Mouse (Mus musculus) neural tube, embryonic 13.5 days (tissue): Measurements from ENCODE around the gene Ddb2. TPM values are rescaled to one million over a fixed set of nuclear protein-coding genes. Genes with fewer than 3 reads are reported as not detected.
A peak's percentile ranks its signal among the peaks of the same experiment; 100 is the strongest.

Experiments
- ATAC-seq: fragments of 200-750 bp; cut with Nextera tagmentation; 2 replicates; pipeline ENCODE4 v1.8.0; 2017; ENCODE audit warnings: low read depth, mild to moderate bottlenecking, moderate TSS enrichment, moderate library complexity
- H3K27ac ChIP-seq: fragments of 300-500 bp; sonication (generic); replicated peaks from 2 replicates; pipeline ENCODE4 v1.5.1; 2015; ENCODE audit warnings: moderate library complexity, mild to moderate bottlenecking, inconsistent platforms
- H3K27me3 ChIP-seq: fragments of 300-500 bp; sonication (generic); 2 replicates; pipeline ENCODE4 v1.6.1; 2015; ENCODE audit warnings: mild to moderate bottlenecking, inconsistent platforms
- H3K36me3 ChIP-seq: fragments of 300-500 bp; sonication (generic); 2 replicates; pipeline ENCODE4 v1.6.1; 2015; ENCODE audit warnings: mild to moderate bottlenecking, inconsistent platforms
- H3K4me1 ChIP-seq: fragments of 300-500 bp; sonication (generic); replicated peaks from 2 replicates; pipeline ENCODE4 v1.6.1; 2015; ENCODE audit warnings: inconsistent platforms
- H3K4me2 ChIP-seq: fragments of 300-500 bp; sonication (generic); 2 replicates; pipeline ENCODE4 v1.6.1; 2015; ENCODE audit warnings: inconsistent platforms, mild to moderate bottlenecking, moderate library complexity
- H3K4me3 ChIP-seq: fragments of 300-500 bp; sonication (generic); 2 replicates; pipeline ENCODE4 v1.5.1; 2015; ENCODE audit warnings: mild to moderate bottlenecking, inconsistent platforms
- H3K9ac ChIP-seq: fragments of 300-500 bp; sonication (generic); 2 replicates; pipeline ENCODE4 v1.6.1; 2015; ENCODE audit warnings: moderate library complexity, mild to moderate bottlenecking, inconsistent platforms
- H3K9me3 ChIP-seq: fragments of 300-500 bp; sonication (generic); 2 replicates; pipeline ENCODE4 v1.6.1; 2016; ENCODE audit warnings: inconsistent platforms
- WGBS: fragments of 180-500 bp; shearing (Covaris S2); methylation state at CpG from one replicate; pipeline ENCODE4 v1.1.7; 2015; 5-methylcytosine and 5-hydroxymethylcytosine counted together
- polyA plus RNA-seq: library from polyadenylated mRNA; unstranded; fragments of >200 nt; fragmentation: Nextera tagmentation; extraction: Ambion mirVana; gene quantifications from 2 replicates; pipeline ENCODE4 v1.2.1, GENCODE M21; 2015

Ddb2 gene
- polyA plus RNA-seq, result 11.7 and 14.1 TPM in 2 replicates

- Histone ChIP-seq H3K27me3 (no peaks in the 10 kb centered on the region), H3K9me3 (no peaks in the 10 kb centered on the region), H3K4me2 (peak within 1 kb of the TSS; percentile 76), H3K4me1 (peaks cover 6% of the 10 kb centered on the region; the same call in 1 of the 2 replicates), H3K27ac (peak within 1 kb of the TSS; percentile 93), H3K4me3 (peak within 1 kb of the TSS; percentile 58), H3K9ac (peak within 1 kb of the TSS; percentile 76), H3K36me3 (0 out of 2 replicates have a peak, but pooled peaks cover 8% of the 10 kb centered on the region)
- 1% methylated on average over 48 of the region's 48 CpGs for WGBS
- ATAC-seq, result peak; percentile 99
These were observed at the start of gene Ddb2 for GRCm38 (mm10) chr2:91236601-91237510. TSS of gene Ddb2 (minus strand) at chr2:91236982.

DNA sequence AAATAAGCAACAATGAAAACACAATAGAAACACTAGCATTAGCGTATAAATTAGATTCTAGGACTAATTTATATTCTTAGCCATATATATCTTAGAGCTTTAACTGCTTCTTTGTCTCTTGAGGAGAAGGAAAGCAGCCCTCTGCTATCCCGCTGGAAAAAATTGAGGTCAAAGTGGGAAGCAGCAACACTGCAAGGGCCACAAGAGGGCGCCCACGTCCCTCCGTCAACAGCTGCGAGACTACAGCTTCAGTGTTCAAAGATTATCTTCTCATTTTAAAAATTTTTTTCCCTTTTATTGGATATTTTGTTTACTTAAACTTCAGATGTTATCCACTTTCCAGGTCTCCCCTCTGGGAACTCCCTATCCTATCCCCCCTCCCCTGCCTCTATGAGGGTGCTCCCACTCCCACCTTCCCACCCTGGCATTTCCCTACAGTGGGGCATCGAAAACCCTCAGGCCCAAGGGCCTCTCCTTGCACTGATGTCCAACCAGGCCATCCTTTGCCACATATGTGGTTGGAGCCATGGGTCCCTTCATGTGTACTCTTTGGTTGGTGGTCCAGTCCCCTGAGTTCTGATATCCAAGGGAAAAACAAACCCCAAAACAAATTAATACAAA is 49.2 kb upstream of the Ddb2 start:
- Histone ChIP-seq H3K9me3 (0 out of 2 replicates have a peak, but pooled peaks cover 3% of the 10 kb centered on the region), H3K27ac (0 out of 2 replicates have a peak overlapping the region, but pooled peaks have one; percentile 3), H3K27me3 (no peaks in the 10 kb centered on the region), H3K9ac (no peak overlapping the region), H3K36me3 (peaks cover 15% of the 10 kb centered on the region), H3K4me2 (no peak overlapping the region), H3K4me1 (peaks cover 12% of the 10 kb centered on the region; the same call in 1 of the 2 replicates), H3K4me3 (no peak overlapping the region)
- WGBS, result 14% methylated on average over 7 of the region's 7 CpGs
- ATAC-seq, result peak; percentile 54; the same call in 1 of the 2 replicates

DNA sequence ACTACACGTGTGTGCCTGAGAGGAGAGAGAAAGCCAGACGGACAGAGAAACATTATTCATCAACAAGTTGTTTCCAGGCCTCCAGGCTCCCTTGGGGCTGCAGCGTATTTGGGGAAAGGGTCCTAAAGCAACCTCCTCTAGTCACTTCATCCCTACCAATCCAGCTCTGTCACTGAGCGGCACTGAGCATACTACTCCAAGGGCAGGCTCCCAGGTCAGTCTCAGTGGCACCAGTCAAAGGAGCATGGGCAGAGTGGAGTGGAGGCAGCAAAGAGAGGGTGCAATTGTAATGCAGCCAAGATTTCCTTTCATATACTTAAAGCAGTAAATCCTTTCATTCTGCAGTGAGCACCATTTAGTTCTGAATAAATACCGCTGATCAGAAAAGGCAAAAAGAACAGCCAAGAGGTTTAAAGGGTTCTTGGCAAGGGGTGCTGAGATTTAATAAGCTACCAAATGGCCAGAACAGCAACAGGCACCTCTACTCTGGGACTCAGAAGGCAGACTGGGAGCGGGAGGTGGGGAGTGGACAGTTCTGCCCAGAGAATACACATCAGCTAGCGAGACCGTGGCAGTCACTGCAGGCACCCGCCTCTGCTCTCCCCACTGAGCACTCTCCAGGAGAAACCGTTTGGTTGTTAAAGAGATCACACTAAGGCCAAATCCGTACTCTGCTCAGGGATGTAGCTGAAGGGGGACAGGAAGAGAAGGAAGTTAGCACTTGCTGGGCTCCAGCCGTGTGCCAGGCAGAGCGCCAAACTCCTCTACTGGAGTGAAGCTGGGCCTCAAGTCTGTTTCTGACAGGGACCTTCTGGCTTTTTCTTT is 47.8 kb upstream of the Ddb2 start:
- ATAC-seq, result 0 out of 2 replicates have a peak, but pooled peaks have one; percentile 32
- no peak overlapping the region for H3K4me3 ChIP-seq
- H3K27ac ChIP-seq, result no peak overlapping the region
- 54% methylated on average over 13 of the region's 13 CpGs for WGBS
- no peak overlapping the region for H3K9ac ChIP-seq
- H3K27me3 ChIP-seq, result no peaks in the 10 kb centered on the region
- no peak overlapping the region for H3K4me2 ChIP-seq
- H3K4me1 ChIP-seq, result peaks cover 10% of the 10 kb centered on the region; the same call in 1 of the 2 replicates
- peaks cover 16% of the 10 kb centered on the region for H3K36me3 ChIP-seq
- 0 out of 2 replicates have a peak, but pooled peaks cover 3% of the 10 kb centered on the region for H3K9me3 ChIP-seq

GRCm38 (mm10) chr2:91283972-91284371 is 47.2 kb upstream of the Ddb2 start:
- Histone ChIP-seq H3K4me1 (peaks cover 14% of the 10 kb centered on the region; the same call in 1 of the 2 replicates), H3K27me3 (no peaks in the 10 kb centered on the region), H3K36me3 (peaks cover 16% of the 10 kb centered on the region), H3K4me3 (no peak overlapping the region), H3K27ac (no peak overlapping the region), H3K4me2 (no peak overlapping the region), H3K9ac (no peak overlapping the region), H3K9me3 (0 out of 2 replicates have a peak, but pooled peaks cover 3% of the 10 kb centered on the region)
- WGBS, result 90% methylated on average over 3 of the region's 3 CpGs
- ATAC-seq, result no peak

DNA sequence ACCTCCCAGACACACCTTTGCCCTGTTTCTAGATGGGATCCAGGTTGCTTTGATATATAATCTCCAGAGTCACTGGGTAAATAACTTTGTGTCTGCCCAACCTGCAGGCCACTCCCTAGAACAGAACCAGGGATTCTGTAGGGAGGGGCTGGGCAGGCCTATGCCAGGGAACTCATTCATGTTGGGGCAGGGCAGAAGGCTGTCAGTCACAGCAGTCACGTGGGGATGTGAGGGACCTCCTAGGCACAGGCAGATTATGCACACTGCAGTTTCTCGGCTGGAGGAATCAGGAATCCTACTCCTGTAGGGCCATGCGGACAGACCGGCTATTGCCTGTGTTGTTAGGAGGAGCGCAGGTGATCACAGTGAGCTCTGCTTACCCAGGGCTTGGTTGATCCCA is 44.6 kb upstream of the Ddb2 start:
- Histone ChIP-seq H3K4me2 (no peak overlapping the region), H3K27ac (no peak overlapping the region), H3K9me3 (no peaks in the 10 kb centered on the region), H3K4me3 (no peak overlapping the region), H3K36me3 (peaks cover 31% of the 10 kb centered on the region), H3K9ac (no peak overlapping the region), H3K27me3 (no peaks in the 10 kb centered on the region), H3K4me1 (peaks cover 16% of the 10 kb centered on the region; the same call in 1 of the 2 replicates)
- ATAC-seq, result no peak
- WGBS, result 53% methylated on average over 5 of the region's 5 CpGs

DNA sequence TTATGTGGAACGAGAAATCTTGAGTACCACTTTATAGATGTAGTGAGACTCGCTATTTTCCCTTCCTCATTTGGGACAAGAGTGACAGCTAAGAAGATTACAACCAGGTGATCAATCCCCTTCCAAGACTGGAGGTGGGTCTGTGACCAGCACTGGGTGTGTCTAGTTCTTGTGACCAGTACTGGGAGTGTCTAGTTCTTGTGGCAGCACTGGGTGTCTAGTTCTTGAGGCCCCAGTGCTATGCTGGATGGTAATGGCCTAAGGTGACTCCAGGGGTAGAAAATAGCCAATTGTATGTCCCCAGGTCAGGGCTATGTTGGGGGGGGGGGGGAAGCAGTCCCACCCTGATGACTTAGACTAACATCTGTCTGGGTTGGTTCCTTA is 42.6 kb upstream of the Ddb2 start:
- peaks cover 10% of the 10 kb centered on the region; the same call in 1 of the 2 replicates for H3K4me1 ChIP-seq
- no peak overlapping the region for H3K4me3 ChIP-seq
- H3K4me2 ChIP-seq, result no peak overlapping the region
- no peak overlapping the region for H3K27ac ChIP-seq
- ATAC-seq, result peak; percentile 23; the same call in 1 of the 2 replicates
- WGBS, result 56% methylated on average over 2 of the region's 2 CpGs
- H3K36me3 ChIP-seq, result peaks cover 51% of the 10 kb centered on the region
- no peaks in the 10 kb centered on the region for H3K9me3 ChIP-seq
- H3K27me3 ChIP-seq, result no peaks in the 10 kb centered on the region
- H3K9ac ChIP-seq, result no peak overlapping the region

GRCm38 (mm10) chr2:91278749-91279371 is 42.1 kb upstream of the Ddb2 start:
- ATAC-seq, result peak; percentile 66
- H3K4me3 ChIP-seq, result no peak overlapping the region
- 0 out of 2 replicates have a peak overlapping the region, but pooled peaks have one; percentile 31 for H3K9ac ChIP-seq
- peaks cover 56% of the 10 kb centered on the region for H3K36me3 ChIP-seq
- H3K27me3 ChIP-seq, result no peaks in the 10 kb centered on the region
- WGBS, result 33% methylated on average over 10 of the region's 10 CpGs
- H3K4me2 ChIP-seq, result no peak overlapping the region
- H3K9me3 ChIP-seq, result no peaks in the 10 kb centered on the region
- no peak overlapping the region; the same call in 1 of the 2 replicates for H3K27ac ChIP-seq
- H3K4me1 ChIP-seq, result 0 out of 2 replicates have a peak, but pooled peaks cover 6% of the 10 kb centered on the region

DNA sequence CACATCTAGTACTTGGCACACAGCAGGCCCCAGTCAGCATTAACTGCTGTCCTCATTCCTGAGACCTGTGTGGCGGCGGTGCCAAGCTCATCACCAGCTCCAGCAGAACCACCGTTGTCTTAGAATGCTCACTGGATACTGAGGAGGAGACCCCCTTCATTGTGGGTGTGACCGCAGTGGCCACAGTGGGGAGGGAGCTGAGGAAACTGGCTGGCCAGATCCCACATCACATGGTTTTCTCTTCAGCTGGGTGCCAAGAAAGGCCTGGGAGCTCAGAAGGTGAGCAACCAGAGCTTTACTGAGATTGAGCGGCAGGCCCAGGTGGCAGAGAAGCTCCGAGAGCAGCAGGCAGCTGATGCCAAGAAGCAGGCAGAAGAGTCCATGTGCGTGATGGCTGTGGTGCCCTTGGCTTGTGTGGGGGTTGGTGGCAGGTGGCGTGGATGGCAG is 32.9 kb upstream of the Ddb2 start:
- Histone ChIP-seq H3K4me2 (no peak overlapping the region), H3K9ac (no peak overlapping the region), H3K4me3 (no peak overlapping the region), H3K27ac (no peak overlapping the region), H3K27me3 (no peaks in the 10 kb centered on the region), H3K9me3 (no peaks in the 10 kb centered on the region), H3K36me3 (peaks cover 78% of the 10 kb centered on the region), H3K4me1 (peaks cover 12% of the 10 kb centered on the region)
- ATAC-seq, result no peak
- WGBS, result 95% methylated on average over 8 of the region's 8 CpGs

DNA sequence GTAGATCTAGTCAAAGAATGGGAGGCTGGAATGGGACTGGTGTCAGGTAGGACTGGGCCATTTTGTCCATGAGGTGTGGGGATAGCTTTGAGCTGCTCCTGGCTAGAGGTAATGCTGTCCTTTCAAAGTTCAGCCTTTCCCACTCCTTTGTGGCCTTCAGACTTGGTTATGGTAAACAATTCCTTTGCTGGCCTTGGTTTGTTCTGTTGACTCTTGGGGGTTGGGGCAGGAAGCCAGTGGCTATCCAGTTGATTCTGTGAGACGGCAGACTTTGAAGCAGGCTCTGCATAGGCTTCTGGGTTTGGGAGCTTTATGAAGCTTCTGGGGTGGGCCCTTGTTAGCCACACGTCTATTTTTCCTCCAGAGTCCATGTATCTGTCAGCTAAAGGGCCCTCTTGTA is 31.9 kb upstream of the Ddb2 start:
- no peaks in the 10 kb centered on the region for H3K9me3 ChIP-seq
- H3K27me3 ChIP-seq, result no peaks in the 10 kb centered on the region
- H3K4me2 ChIP-seq, result no peak overlapping the region
- ATAC-seq, result no peak
- H3K36me3 ChIP-seq, result peaks cover 68% of the 10 kb centered on the region
- H3K4me1 ChIP-seq, result peaks cover 20% of the 10 kb centered on the region
- no peak overlapping the region for H3K9ac ChIP-seq
- no peak overlapping the region for H3K4me3 ChIP-seq
- no peak overlapping the region for H3K27ac ChIP-seq
- 86% methylated on average over 2 of the region's 2 CpGs for WGBS

DNA sequence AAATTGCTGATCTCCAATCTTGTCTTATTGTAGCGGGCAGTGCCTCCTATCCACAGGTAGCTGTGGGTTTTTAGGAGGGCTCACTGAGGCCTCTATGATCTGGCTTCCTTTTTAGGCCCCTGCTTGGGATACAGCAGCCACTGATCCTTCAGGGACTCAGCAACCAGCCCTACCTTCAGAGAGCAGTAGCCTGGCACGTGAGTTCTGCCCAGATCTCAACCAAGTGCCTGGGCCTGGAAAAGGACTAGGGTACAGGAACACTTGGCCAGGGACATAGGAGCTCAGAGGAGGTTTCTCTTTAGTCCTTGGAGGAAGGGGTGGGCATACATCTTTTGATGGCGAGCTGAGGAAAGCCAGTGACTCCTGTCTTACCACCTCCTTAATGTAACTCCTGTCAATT is 31.3 kb upstream of the Ddb2 start:
- 93% methylated on average over 3 of the region's 3 CpGs for WGBS
- no peaks in the 10 kb centered on the region for H3K27me3 ChIP-seq
- H3K4me1 ChIP-seq, result peaks cover 20% of the 10 kb centered on the region
- H3K4me3 ChIP-seq, result no peak overlapping the region
- no peak overlapping the region for H3K27ac ChIP-seq
- H3K36me3 ChIP-seq, result peaks cover 61% of the 10 kb centered on the region
- no peak overlapping the region for H3K9ac ChIP-seq
- H3K9me3 ChIP-seq, result no peaks in the 10 kb centered on the region
- no peak for ATAC-seq
- H3K4me2 ChIP-seq, result no peak overlapping the region
